Mouse (Mus musculus): ENCODE data around the gene Sowahd. TPM values are rescaled to one million over a fixed set of nuclear protein-coding genes. Genes with fewer than 3 reads are reported as not detected.
"Not testable (repeated sequence)": the region's sequence is repeated elsewhere in the genome, so short reads cannot be mapped to it uniquely, and the experiment has no call there.

The Sowahd gene
- polyA plus RNA-seq, 1 experiment from 2014 or later = 0.09 TPM

DNA sequence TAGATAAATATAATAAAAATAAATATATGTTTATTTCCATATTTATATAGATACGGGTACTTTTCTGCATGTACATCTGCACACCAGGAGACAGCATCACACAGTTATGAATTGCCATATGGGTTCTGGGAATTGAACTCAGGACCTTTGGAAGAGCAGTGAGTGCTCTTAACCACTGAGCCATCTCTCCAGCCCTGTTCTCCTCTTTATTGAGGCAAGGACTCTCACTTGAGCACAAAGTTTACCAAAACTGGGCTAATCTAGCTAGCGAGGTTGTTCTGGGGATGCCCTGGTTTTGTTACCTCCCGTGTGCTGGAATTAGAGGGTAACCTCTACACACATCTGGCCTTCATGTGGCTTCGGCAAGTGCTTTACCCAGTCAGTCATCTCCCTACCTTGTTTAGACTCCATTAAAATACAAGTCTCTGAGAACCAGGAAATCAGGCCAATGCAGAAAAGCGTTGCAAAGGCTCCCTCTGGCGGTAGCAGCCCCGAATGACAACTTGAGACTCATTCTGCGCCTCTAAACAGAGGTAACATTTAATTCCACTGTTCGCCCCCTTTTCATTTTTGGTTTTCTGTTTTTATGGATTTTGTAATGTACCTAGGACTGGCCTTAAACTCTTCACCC is 25.7 kb downstream of the Sowahd start:
- Histone ChIP-seq H3K27me3 (ENCODE audit: low read depth, poor library complexity, severe bottlenecking) (no peaks in the 10 kb centered on the region), H3K27ac (no peak overlapping the region), H3K36me3 (no peaks in the 10 kb centered on the region), H3K9me3 (replicated peaks) (no peaks in the 10 kb centered on the region), H3K4me3 (no peak overlapping the region), H3K4me1 (no peaks in the 10 kb centered on the region)
- WGBS = 32% methylated on average over 9 of the region's 9 CpGs
- peak; percentile 75 for DNase-seq (ENCODE audit: low spot score)

DNA sequence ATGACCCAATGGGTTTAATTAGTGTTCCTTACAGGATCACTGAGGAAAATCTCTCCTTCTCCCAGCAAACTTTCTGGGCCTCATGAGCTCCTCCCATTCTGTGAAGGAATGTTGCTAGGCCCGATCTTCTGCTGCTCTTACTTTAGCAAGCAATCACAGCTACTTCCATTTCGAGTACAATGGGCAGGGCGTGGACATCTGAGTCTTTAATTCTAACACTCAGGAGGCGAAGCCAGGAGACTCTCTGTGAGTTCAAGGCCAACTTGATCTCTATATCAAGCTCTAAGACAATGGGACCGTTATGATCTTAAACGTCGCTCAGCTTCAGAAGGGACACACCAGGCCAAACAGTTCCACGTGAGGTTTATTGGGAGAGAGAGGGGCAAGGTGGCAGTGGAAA is 28.0 kb downstream of the Sowahd start:
- Histone ChIP-seq H3K4me3 (no peak overlapping the region), H3K9me3 (replicated peaks) (no peaks in the 10 kb centered on the region), H3K27me3 (ENCODE audit: low read depth, poor library complexity, severe bottlenecking) (no peaks in the 10 kb centered on the region), H3K36me3 (peaks cover 5% of the 10 kb centered on the region), H3K27ac (no peak overlapping the region), H3K4me1 (no peaks in the 10 kb centered on the region)
- DNase-seq (ENCODE audit: low spot score) = no peak
- 83% methylated on average over 8 of the region's 8 CpGs for WGBS

DNA sequence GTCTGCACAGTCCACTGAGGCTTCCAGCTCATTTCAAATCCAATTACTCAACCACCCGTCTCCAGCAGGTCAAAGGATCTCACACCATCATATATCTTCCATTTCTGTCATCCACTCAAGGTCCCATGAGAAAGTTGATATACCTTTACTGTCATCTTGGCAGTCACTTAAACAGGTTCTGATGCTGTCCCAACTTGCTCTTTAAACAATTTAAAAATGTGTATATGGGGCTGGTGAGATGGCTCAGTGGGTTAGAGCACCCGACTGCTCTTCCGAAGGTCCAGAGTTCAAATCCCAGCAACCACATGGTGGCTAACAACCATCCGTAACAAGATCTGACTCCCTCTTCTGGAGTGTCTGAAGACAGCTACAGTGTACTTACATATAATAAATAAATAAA is 31.7 kb downstream of the Sowahd start:
- H3K9me3 ChIP-seq (replicated peaks); H3K4me1 ChIP-seq; H3K4me3 ChIP-seq; H3K27me3 ChIP-seq (ENCODE audit: low read depth, poor library complexity, severe bottlenecking); DNase-seq (ENCODE audit: low spot score); H3K27ac ChIP-seq: not testable (repeated sequence)
- peaks cover 23% of the 10 kb centered on the region for H3K36me3 ChIP-seq
- WGBS = 55% methylated on average over 4 of the region's 4 CpGs

DNA sequence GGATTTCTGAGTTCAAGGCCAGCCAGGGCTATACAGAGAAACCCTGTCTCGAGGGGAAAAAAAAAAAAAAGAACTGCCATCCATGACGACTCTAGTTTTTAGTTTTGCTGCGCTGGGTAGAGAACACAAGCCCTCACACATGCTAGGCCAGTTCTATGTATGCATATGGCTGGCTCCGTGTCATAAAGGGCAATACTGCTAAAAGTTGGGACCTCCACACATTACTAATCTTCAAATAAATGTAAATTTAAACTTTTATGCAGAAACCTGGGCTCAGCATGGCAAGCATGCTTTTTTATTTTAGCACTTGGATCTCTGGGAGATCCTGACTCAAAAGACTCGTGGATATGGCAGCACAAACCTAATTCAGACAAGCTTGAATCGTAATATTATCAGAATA is 32.5 kb downstream of the Sowahd start:
- Histone ChIP-seq H3K27me3 (ENCODE audit: low read depth, poor library complexity, severe bottlenecking) (no peaks in the 10 kb centered on the region), H3K9me3 (replicated peaks) (no peaks in the 10 kb centered on the region), H3K4me1 (0 out of 2 replicates have a peak, but pooled peaks cover 2% of the 10 kb centered on the region), H3K4me3 (no peak overlapping the region), H3K27ac (no peak overlapping the region), H3K36me3 (peaks cover 23% of the 10 kb centered on the region)
- DNase-seq (ENCODE audit: low spot score) = no peak
- WGBS = 66% methylated on average over 6 of the region's 6 CpGs

DNA sequence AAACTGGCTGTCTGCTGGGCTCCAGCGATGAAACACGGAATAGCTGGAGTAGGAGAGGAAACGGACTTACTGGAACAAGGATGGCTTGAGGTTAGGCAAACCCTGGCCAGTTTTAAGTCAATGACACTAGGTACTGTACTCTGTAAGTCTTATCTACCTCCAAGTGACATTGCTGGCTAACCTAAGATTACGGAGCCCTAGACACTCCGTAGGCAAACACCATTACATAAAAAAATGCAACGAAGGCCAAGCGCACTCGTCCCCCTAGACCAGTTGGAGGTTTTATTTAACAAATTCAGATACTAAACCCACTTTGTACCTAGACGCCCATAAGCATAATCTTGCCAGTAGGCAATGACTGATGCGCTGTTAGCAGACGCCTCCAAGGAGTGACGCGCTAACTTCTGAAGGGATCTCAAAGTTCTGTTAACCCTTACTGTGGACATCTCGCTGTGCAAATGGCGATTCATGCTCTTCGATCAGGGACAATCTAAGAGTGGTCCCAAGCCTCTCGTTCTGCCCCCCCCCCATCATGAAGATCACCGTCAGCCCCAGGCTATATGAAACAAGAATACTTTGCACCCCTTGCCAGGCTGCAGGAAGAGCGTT is 35.8 kb downstream of the Sowahd start:
- Histone ChIP-seq H3K27me3 (ENCODE audit: low read depth, poor library complexity, severe bottlenecking) (no peaks in the 10 kb centered on the region), H3K9me3 (replicated peaks) (no peaks in the 10 kb centered on the region), H3K36me3 (peaks cover 23% of the 10 kb centered on the region), H3K4me1 (0 out of 2 replicates have a peak, but pooled peaks cover 2% of the 10 kb centered on the region), H3K27ac (peak overlapping the region; percentile 91), H3K4me3 (peak overlapping the region; percentile 62)
- DNase-seq (ENCODE audit: low spot score) = peak; percentile 34
- WGBS = 10% methylated on average over 19 of the region's 19 CpGs

DNA sequence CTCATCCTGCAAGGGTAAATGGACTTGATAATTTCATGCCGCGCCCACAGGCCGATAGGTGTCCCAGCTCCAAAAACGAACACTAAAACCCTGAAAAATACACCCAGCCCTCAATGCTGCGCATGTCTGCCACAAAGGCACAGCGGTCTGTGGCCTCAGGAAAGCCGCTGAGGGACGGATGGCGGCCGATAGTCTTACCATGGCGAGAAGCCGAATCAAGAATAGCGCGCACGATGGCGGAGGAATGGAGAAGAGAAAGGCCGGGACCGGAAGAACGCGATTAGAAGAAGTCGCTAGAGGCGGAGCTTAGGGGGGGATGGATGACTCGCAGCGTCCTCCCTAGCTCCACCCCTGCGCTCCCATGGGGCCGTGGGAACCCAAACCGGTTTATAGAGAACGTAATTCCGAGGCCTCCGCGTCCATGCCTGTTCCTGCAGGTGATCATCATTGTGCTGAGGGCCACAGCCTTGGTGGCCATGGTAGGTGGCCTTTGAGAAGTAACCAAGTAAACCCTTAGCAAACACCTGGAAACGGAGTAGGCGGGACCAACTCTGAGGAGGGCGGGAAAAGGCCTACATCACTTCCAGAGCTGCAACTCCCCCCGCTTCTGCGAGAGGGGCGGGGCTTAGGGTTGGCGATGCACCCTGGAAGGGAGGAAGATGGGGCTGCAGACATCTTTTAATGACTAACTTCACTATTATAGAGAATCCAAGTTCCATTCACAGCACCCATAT is 36.4 kb downstream of the Sowahd start, which contains the start of gene Rpl39:
Gene Rpl39 (minus strand): TSS at position 476 of the 734 bp plus-strand sequence.
- Histone ChIP-seq H3K36me3 (peaks cover 23% of the 10 kb centered on the region), H3K9me3 (replicated peaks) (no peaks in the 10 kb centered on the region), H3K4me3 (peak within 1 kb of the TSS; percentile 62), H3K27me3 (ENCODE audit: low read depth, poor library complexity, severe bottlenecking) (no peaks in the 10 kb centered on the region), H3K27ac (peak within 1 kb of the TSS; percentile 91), H3K4me1 (0 out of 2 replicates have a peak, but pooled peaks cover 2% of the 10 kb centered on the region)
- 8% methylated on average over 38 of the region's 38 CpGs for WGBS
- peak; percentile 74 for DNase-seq (ENCODE audit: low spot score)

DNA sequence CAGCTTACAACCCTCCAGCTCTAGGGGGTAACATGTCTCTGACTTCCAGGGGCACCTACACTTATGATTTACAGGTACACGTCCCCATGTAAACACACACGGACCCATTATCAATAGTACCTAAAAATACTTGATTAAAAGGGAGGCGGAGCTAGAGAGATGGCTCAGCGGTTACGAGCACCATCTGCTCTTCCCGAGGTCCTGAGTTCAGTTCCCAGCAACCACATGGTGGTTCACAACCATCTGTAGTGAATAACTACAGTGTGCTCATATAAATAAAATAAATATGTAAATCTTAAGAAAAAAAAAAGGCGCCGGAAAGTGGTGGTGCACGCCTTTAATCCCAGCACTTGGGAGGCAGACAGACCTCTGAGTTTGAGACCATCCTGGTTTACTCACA is 37.0 kb downstream of the Sowahd start:
- peak overlapping the region; percentile 91 for H3K27ac ChIP-seq
- H3K4me1 ChIP-seq = 0 out of 2 replicates have a peak, but pooled peaks cover 2% of the 10 kb centered on the region
- H3K4me3 ChIP-seq = peak overlapping the region; percentile 62
- H3K36me3 ChIP-seq = peaks cover 23% of the 10 kb centered on the region
- WGBS = 18% methylated on average over 9 of the region's 9 CpGs
- no peaks in the 10 kb centered on the region for H3K27me3 ChIP-seq (ENCODE audit: low read depth, poor library complexity, severe bottlenecking)
- DNase-seq (ENCODE audit: low spot score) = no peak
- no peaks in the 10 kb centered on the region for H3K9me3 ChIP-seq (replicated peaks)

DNA sequence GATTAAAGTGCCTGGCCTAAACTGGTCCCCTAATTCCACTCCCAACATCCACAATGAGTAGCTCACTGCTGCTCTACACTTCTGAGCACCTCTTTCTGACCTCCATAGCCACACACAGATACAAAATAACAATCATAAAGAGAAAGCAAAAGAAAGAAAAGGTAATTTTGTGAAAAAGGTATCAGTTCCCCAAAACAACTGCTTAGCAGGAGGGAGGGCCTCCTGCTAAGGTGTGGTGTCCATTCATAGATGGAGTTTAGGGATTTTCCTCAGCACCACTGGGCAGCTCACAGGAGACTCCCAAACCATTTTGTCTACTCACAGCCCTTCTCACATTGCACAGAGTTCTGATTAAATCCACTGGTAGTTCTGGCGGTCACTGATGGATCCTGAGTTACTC is 40.1 kb downstream of the Sowahd start:
- H3K36me3 ChIP-seq = peaks cover 19% of the 10 kb centered on the region
- no peak overlapping the region for H3K27ac ChIP-seq
- 89% methylated on average over 1 of the region's 1 CpGs for WGBS
- no peaks in the 10 kb centered on the region for H3K27me3 ChIP-seq (ENCODE audit: low read depth, poor library complexity, severe bottlenecking)
- no peak for DNase-seq (ENCODE audit: low spot score)
- no peak overlapping the region for H3K4me3 ChIP-seq
- no peaks in the 10 kb centered on the region for H3K4me1 ChIP-seq
- no peaks in the 10 kb centered on the region for H3K9me3 ChIP-seq (replicated peaks)

DNA sequence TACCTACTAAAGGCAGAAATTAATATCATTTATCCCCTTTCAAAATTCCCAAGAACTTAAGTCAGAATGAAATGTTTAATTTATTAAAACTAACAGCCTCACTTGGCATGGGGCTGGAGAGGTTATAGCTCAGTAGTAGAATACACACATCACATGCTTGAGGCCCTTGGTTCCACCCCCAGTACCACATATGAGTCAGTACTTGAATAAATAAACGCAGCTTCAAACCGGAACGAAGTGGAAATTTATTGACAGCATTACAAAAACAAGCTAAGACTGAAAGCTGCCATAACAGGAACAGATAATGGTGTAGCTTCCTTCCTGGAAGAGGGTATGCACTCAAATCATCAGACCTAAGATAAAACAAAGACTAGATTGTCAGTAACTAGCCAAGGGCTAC is 42.8 kb downstream of the Sowahd start:
- no peaks in the 10 kb centered on the region for H3K27me3 ChIP-seq (ENCODE audit: low read depth, poor library complexity, severe bottlenecking)
- H3K9me3 ChIP-seq (replicated peaks) = no peaks in the 10 kb centered on the region
- H3K27ac ChIP-seq = no peak overlapping the region
- no peak for DNase-seq (ENCODE audit: low spot score)
- H3K36me3 ChIP-seq = peaks cover 34% of the 10 kb centered on the region
- no peak overlapping the region for H3K4me3 ChIP-seq
- WGBS = 95% methylated on average over 3 of the region's 3 CpGs
- no peaks in the 10 kb centered on the region for H3K4me1 ChIP-seq

DNA sequence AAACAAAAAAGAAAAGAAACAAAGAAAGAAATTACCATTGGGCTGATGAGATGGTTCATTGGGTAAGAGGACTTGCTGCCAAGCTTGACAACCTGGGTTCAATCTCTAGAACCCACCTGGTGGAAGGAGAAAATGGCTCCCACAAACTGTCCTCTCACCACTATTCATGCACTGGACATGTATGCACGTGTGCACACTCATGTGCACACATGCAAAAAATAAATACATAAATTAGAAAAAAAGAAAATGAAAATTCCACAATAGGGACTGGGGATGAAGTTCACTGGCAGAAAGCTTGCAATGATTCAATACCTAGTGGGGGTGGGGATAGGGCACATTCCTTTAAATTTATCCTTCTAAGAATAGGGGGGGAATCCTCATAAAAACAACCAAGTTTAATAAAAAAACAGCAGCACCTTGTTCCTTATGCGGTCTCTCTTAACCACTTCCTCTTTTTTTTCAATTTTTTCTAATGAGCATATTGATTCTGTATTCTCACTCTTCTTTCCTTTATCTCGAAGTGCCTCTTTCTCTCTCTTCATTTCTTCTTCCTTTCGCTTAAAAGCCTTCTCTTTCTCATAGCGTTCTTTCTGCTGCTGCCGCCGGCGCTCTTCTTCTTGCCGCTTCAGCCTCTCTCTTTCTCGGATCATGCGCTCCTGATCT is 46.6 kb downstream of the Sowahd start:
- H3K27me3 ChIP-seq (ENCODE audit: low read depth, poor library complexity, severe bottlenecking) = no peaks in the 10 kb centered on the region
- H3K36me3 ChIP-seq = peaks cover 54% of the 10 kb centered on the region
- no peak overlapping the region for H3K27ac ChIP-seq
- no peak overlapping the region for H3K4me3 ChIP-seq
- DNase-seq (ENCODE audit: low spot score) = no peak
- 93% methylated on average over 11 of the region's 11 CpGs for WGBS
- no peaks in the 10 kb centered on the region for H3K4me1 ChIP-seq
- no peaks in the 10 kb centered on the region for H3K9me3 ChIP-seq (replicated peaks)

DNA sequence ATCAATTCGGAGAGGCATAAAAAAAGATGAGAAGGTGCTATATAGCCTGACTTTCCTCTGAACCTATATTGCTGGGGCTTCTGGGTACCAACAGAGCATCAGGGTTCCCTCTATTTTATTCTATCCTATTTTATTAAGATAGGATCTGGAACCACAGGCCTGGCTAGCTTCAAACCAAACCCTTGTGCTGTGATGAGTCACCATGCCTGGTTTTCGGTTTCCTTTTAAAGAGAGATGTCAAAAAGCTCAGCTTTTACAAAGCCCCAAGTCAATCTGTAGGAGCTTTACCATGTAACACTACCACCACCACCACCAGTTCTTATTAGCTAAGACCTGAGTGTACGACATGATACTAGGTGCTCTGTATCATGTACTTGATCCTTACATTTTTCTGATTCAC is 50.0 kb downstream of the Sowahd start:
- Histone ChIP-seq H3K27ac (no peak overlapping the region), H3K36me3 (peaks cover 54% of the 10 kb centered on the region), H3K9me3 (replicated peaks) (no peaks in the 10 kb centered on the region), H3K27me3 (ENCODE audit: low read depth, poor library complexity, severe bottlenecking) (no peaks in the 10 kb centered on the region), H3K4me3 (no peak overlapping the region), H3K4me1 (no peaks in the 10 kb centered on the region)
- DNase-seq (ENCODE audit: low spot score) = no peak
- WGBS = 92% methylated on average over 3 of the region's 3 CpGs
